Mouse (Mus musculus) myocyte (in vitro differentiated cells): ENCODE measurements around the gene Zfp365. TPM values are rescaled to one million over a fixed set of nuclear protein-coding genes. Genes with fewer than 3 reads are reported as not detected.

Experiments used
- H3K27me3 ChIP-seq: one replicate; pipeline ENCODE4 v1.6.1; 2011; ENCODE audit not compliant: control insufficient read depth, insufficient read depth, insufficient read length
- H3K36me3 ChIP-seq: one replicate; pipeline ENCODE4 v1.6.1; 2011; ENCODE audit not compliant: control insufficient read depth, insufficient read depth
- H3K4me2 ChIP-seq: one replicate; pipeline ENCODE4 v1.6.1; 2011; ENCODE audit warnings: low read depth, control low read depth
- H3K4me3 ChIP-seq: one replicate; pipeline ENCODE4 v1.5.1; 2011; ENCODE audit warnings: mild to moderate bottlenecking, control low read depth, moderate library complexity
- H3K79me2 ChIP-seq: one replicate; pipeline ENCODE4 v1.6.1; 2011; ENCODE audit not compliant: control insufficient read depth, insufficient read depth
- H3ac ChIP-seq: one replicate; pipeline ENCODE4 v1.6.1; 2011; ENCODE audit not compliant: control insufficient read depth, insufficient read length
- CEBPB ChIP-seq: IDR thresholded peaks from 2 replicates; pipeline ENCODE4 v1.6.1; 2011; ENCODE audit warnings: mild to moderate bottlenecking, moderate library complexity; ENCODE audit not compliant: poor library complexity, insufficient read depth, severe bottlenecking
- E2F4 ChIP-seq: IDR thresholded peaks from one replicate; pipeline ENCODE4 v1.6.1; 2011; ENCODE audit warnings: mild to moderate bottlenecking, control low read depth, moderate library complexity; ENCODE audit not compliant: insufficient read depth
- MAX ChIP-seq: IDR thresholded peaks from one replicate; pipeline ENCODE4 v1.6.1; 2011; ENCODE audit warnings: low read depth, mild to moderate bottlenecking, control low read depth
- MYOD1 ChIP-seq, 3 experiments: IDR thresholded peaks; one replicate each; pipeline ENCODE4 v1.6.1; 2011; ENCODE audit warnings: control low read depth in 2 of 3, low read depth in 2 of 3, mild to moderate bottlenecking in 2 of 3, moderate library complexity in 1 of 3; ENCODE audit not compliant: insufficient read length in 2 of 3, control insufficient read depth in 1 of 3
- MYOG ChIP-seq, 3 experiments: IDR thresholded peaks; one replicate each; pipeline ENCODE4 v1.6.1; 2011; ENCODE audit warnings: control low read depth in 2 of 3, low read depth in 2 of 3, mild to moderate bottlenecking in 2 of 3; ENCODE audit not compliant: insufficient read length in 2 of 3, control insufficient read depth in 1 of 3, insufficient read depth in 1 of 3
- POLR2A ChIP-seq: IDR thresholded peaks from one replicate; pipeline ENCODE4 v1.6.1; 2011; ENCODE audit warnings: low read depth, mild to moderate bottlenecking, control low read depth, moderate library complexity; ENCODE audit not compliant: insufficient read length
- POLR2AphosphoS2 ChIP-seq: IDR thresholded peaks from one replicate; pipeline ENCODE4 v1.6.1; 2011; ENCODE audit warnings: low read depth, control low read depth; ENCODE audit not compliant: insufficient read length
- REST ChIP-seq: IDR thresholded peaks from one replicate; pipeline ENCODE4 v1.6.1; 2011; ENCODE audit warnings: mild to moderate bottlenecking, control low read depth, moderate library complexity; ENCODE audit not compliant: insufficient read depth, insufficient read length
- SRF ChIP-seq: IDR thresholded peaks from one replicate; pipeline ENCODE4 v1.6.1; 2011; ENCODE audit warnings: low read depth; ENCODE audit not compliant: control insufficient read depth, insufficient read length
- TCF12 ChIP-seq: IDR thresholded peaks from one replicate; pipeline ENCODE4 v1.6.1; 2011; ENCODE audit warnings: mild to moderate bottlenecking, control low read depth; ENCODE audit not compliant: poor library complexity, insufficient read depth, severe bottlenecking
- TCF3 ChIP-seq: IDR thresholded peaks from one replicate; pipeline ENCODE4 v1.6.1; 2011; ENCODE audit warnings: low read depth, control low read depth; ENCODE audit not compliant: insufficient read length
- USF1 ChIP-seq: IDR thresholded peaks from one replicate; pipeline ENCODE4 v1.6.1; 2011; ENCODE audit warnings: low read depth, mild to moderate bottlenecking, control low read depth, moderate library complexity
- polyA plus RNA-seq: library from polyadenylated mRNA; unstranded; fragments of >200 nt; fragmentation: generic; extraction: Trizol; gene quantifications from one replicate; pipeline ENCODE4 v1.2.1, GENCODE M21; 2012; ENCODE audit warnings: missing spikeins

The Zfp365 gene
- polyA plus RNA-seq, 1 experiment = 11.1 TPM

GRCm38 (mm10) chr10:67907931-67908330 lies 4.5 kb downstream of the Zfp365 start:
- no peak for TF ChIP-seq CEBPB
- no peak for TF ChIP-seq REST
- no peak for TF ChIP-seq MYOD1 (IDR thresholded peaks at IDR 0.05; ENCODE audit: control insufficient read depth in 1 of 3, insufficient read length in 2 of 3, low read depth in 2 of 3)
- TF ChIP-seq USF1 = no peak
- no peak for TF ChIP-seq TCF12
- no peak for TF ChIP-seq POLR2AphosphoS2
- TF ChIP-seq POLR2A = no peak
- H3K4me2 ChIP-seq = no peak overlapping the region
- no peak overlapping the region for H3K4me3 ChIP-seq
- H3K36me3 ChIP-seq = peaks cover 12% of the 10 kb centered on the region
- H3K27me3 ChIP-seq = no peaks in the 10 kb centered on the region
- H3K79me2 ChIP-seq = peaks cover 31% of the 10 kb centered on the region
- no peak overlapping the region for H3ac ChIP-seq

- H3K79me2 ChIP-seq = peaks cover 40% of the 10 kb centered on the region
- H3ac ChIP-seq = no peak overlapping the region
- no peak overlapping the region for H3K4me2 ChIP-seq
- no peaks in the 10 kb centered on the region for H3K27me3 ChIP-seq
- H3K4me3 ChIP-seq = no peak overlapping the region
- H3K36me3 ChIP-seq = peaks cover 12% of the 10 kb centered on the region
- TF ChIP-seq MYOG (IDR thresholded peaks at IDR 0.05; ENCODE audit: control insufficient read depth in 1 of 3, insufficient read depth in 1 of 3, insufficient read length in 2 of 3, low read depth in 2 of 3) (no peak), MYOD1 (IDR thresholded peaks at IDR 0.05; ENCODE audit: control insufficient read depth in 1 of 3, insufficient read length in 2 of 3, low read depth in 2 of 3) (no peak), TCF3 (no peak), SRF (no peak), POLR2AphosphoS2 (no peak), MAX (no peak), E2F4 (no peak), TCF12 (no peak), REST (no peak)
These were observed 5.5 kb downstream of the Zfp365 start for GRCm38 (mm10) chr10:67906926-67907325.

GRCm38 (mm10) chr10:67906063-67906462 lies 6.4 kb downstream of the Zfp365 start:
- Histone ChIP-seq H3K79me2 (peaks cover 49% of the 10 kb centered on the region), H3ac (no peak overlapping the region), H3K4me2 (no peak overlapping the region), H3K27me3 (no peaks in the 10 kb centered on the region), H3K36me3 (peaks cover 12% of the 10 kb centered on the region), H3K4me3 (no peak overlapping the region)
- TF ChIP-seq POLR2A (no peak), MYOD1 (IDR thresholded peaks at IDR 0.05; ENCODE audit: control insufficient read depth in 1 of 3, insufficient read length in 2 of 3, low read depth in 2 of 3) (no peak), TCF12 (no peak), CEBPB (no peak), USF1 (no peak), POLR2AphosphoS2 (no peak), TCF3 (no peak), REST (no peak)

GRCm38 (mm10) chr10:67903387-67903786 lies 9.1 kb downstream of the Zfp365 start:
- H3K4me3 ChIP-seq = no peak overlapping the region
- H3K27me3 ChIP-seq = no peaks in the 10 kb centered on the region
- H3K4me2 ChIP-seq = no peak overlapping the region
- H3K36me3 ChIP-seq = peaks cover 12% of the 10 kb centered on the region
- no peak overlapping the region for H3ac ChIP-seq
- H3K79me2 ChIP-seq = peaks cover 43% of the 10 kb centered on the region
- TF ChIP-seq USF1 (no peak), CEBPB (no peak), POLR2A (no peak), TCF3 (no peak), SRF (no peak), E2F4 (no peak), MYOD1 (IDR thresholded peaks at IDR 0.05; ENCODE audit: control insufficient read depth in 1 of 3, insufficient read length in 2 of 3, low read depth in 2 of 3) (no peak), TCF12 (no peak), MYOG (IDR thresholded peaks at IDR 0.05; ENCODE audit: control insufficient read depth in 1 of 3, insufficient read depth in 1 of 3, insufficient read length in 2 of 3, low read depth in 2 of 3) (no peak), POLR2AphosphoS2 (no peak), MAX (no peak), REST (no peak)

- TF ChIP-seq USF1 = no peak
- no peak for TF ChIP-seq SRF
- TF ChIP-seq E2F4 = no peak
- TF ChIP-seq REST = no peak
- no peak for TF ChIP-seq MYOG (IDR thresholded peaks at IDR 0.05; ENCODE audit: control insufficient read depth in 1 of 3, insufficient read depth in 1 of 3, insufficient read length in 2 of 3, low read depth in 2 of 3)
- TF ChIP-seq POLR2AphosphoS2 = no peak
- no peak for TF ChIP-seq MYOD1 (IDR thresholded peaks at IDR 0.05; ENCODE audit: control insufficient read depth in 1 of 3, insufficient read length in 2 of 3, low read depth in 2 of 3)
- TF ChIP-seq TCF12 = no peak
- no peak for TF ChIP-seq POLR2A
- TF ChIP-seq CEBPB = no peak
- TF ChIP-seq MAX = no peak
- no peak for TF ChIP-seq TCF3
- Histone ChIP-seq H3ac (no peak overlapping the region), H3K4me3 (no peak overlapping the region), H3K4me2 (no peak overlapping the region), H3K36me3 (peaks cover 13% of the 10 kb centered on the region), H3K79me2 (peaks cover 34% of the 10 kb centered on the region), H3K27me3 (no peaks in the 10 kb centered on the region)
These were observed 11.3 kb downstream of the Zfp365 start for GRCm38 (mm10) chr10:67901179-67901578.
